Mouse (Mus musculus): Measurements from ENCODE around the gene Rgs13.
"Not testable (repeated sequence)": the region's sequence is repeated elsewhere in the genome, so short reads cannot be mapped to it uniquely, and the experiment has no call there.

Gene Rgs13

GRCm38 (mm10) chr1:144152184-144152525 lies 25.0 kb downstream of the Rgs13 start:
- no peak for DNase-seq (ENCODE audit: low read depth, low spot score)

GRCm38 (mm10) chr1:144151401-144152183 lies 25.6 kb downstream of the Rgs13 start:
- DNase-seq (ENCODE audit: low read depth, low spot score): no peak

DNA sequence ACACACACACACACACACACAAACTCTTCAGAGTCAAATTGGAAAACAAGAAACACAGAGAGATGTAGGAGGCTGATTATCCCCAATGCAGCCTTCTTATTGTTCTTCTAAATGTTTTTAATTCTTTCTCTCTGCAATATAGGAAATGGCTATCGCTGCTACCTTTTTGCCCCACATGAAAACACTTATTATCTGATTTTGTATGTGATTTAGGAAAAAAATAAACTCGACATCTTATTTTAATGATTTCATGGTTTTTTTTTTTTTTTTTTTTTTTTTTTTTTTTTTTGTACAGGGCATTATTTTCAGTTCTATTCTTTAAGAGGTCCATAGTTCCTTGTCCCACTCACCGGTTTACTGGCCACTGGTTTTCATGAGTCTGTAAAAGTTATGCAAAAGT lies 27.2 kb downstream of the Rgs13 start:
- DNase-seq (ENCODE audit: low read depth, low spot score): no peak

- not testable (repeated sequence) for DNase-seq (ENCODE audit: low read depth, low spot score)
Observed at GRCm38 (mm10) chr1:144141398-144141797, 35.8 kb downstream of the Rgs13 start.

GRCm38 (mm10) chr1:144139847-144140246 lies 37.3 kb downstream of the Rgs13 start:
- DNase-seq (ENCODE audit: low read depth, low spot score): no peak

DNA sequence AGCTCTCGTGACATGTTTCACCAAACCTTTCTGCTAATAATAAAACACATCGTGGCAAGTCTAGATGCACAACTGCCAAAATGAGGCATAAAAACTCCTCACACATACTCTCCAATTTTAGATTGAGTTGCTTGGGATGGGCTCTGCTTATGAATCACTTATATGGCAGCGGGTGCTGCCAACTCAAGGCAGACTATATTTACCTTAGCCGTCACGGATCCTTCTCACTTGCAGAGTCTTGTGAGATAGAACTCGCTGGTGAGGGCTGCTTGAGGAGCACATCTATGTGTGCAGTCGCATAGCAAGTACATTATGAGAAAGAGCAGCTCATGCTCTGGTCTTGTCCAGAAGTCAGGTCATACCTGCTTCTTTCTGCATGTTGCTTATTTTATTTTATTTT lies 49.2 kb downstream of the Rgs13 start:
- DNase-seq (ENCODE audit: low read depth, low spot score): no peak

GRCm38 (mm10) chr1:144120042-144120441 lies 57.1 kb downstream of the Rgs13 start:
- no peak for DNase-seq (ENCODE audit: low read depth, low spot score)

DNA sequence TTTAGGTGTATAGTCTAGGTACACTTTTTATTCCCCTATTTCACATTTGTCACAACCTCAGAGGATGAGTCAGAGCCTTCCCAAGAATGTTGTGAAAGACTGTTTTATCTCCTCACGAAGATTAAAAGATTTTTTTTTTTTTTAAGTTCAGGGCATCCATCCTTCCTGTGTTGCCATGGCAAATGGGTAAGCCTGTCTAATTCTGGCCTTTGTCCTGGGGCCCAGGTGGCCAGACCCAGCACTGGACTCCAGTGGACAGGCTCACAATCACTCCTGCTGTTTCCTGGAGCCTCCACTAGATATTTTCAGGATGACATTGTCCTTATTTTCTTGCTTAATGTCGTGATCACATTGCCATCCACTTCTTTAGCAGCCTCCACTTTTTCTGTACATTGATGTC lies 57.7 kb downstream of the Rgs13 start:
- no peak for DNase-seq (ENCODE audit: low read depth, low spot score)

- DNase-seq (ENCODE audit: low read depth, low spot score): no peak
Observed at GRCm38 (mm10) chr1:144115848-144116727, 61.1 kb downstream of the Rgs13 start.

- DNase-seq (ENCODE audit: low read depth, low spot score): no peak
Observed at GRCm38 (mm10) chr1:144113438-144114074, 63.6 kb downstream of the Rgs13 start.

- DNase-seq (ENCODE audit: low read depth, low spot score): no peak
Observed at GRCm38 (mm10) chr1:144112946-144113345, 64.2 kb downstream of the Rgs13 start.

DNA sequence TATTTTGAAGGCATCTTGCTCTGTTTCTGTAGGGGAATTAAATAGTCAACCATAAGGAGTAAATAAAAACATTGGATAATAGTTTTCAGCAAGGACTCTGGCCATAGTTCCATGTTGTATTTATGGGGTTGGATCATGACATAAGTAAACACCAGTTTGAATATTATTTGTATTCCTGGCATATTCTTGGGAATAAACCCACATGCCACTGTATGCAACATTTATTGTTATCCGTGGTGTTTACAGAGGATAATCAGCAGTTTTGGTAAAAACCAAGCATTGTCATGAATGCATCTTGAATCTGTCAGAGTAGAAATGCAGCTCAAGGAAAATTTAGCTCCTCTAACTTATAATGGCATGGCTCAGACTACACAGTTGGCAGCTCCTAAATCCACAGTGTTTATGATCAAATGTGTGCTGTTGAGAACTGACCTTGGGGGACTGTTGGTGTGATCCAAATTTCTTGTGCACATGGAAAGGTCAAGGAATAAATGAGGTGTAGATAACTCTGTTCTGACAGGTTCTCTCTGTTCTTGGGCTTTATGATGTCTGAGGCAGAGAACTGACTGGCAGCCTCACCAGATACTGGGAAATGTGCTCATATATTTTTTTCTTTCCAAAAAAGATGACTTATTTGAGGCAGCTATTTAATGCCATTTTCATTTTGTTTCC lies 78.4 kb downstream of the Rgs13 start:
- no peak for DNase-seq (ENCODE audit: low read depth, low spot score)

GRCm38 (mm10) chr1:144090410-144090809 lies 86.8 kb downstream of the Rgs13 start:
- no peak for DNase-seq (ENCODE audit: low read depth, low spot score)

Data from skeletal muscle tissue, adult 2 months (tissue).